Mouse (Mus musculus): ENCODE measurements at regions not wholly inside any gene's neighbourhood (a gene's known extent, or its start where the extent isn't known, plus 50 kb on each side); places are given as distances from the start of the nearest gene placed in this dataset.
A peak's percentile ranks its signal among the peaks of the same experiment; 100 is the strongest.

- DNase-seq, result no peak
Observed at GRCm38 (mm10) chr19:6645912-6646311, 103.1 kb upstream of the Slc22a12 start.

- DNase-seq, result no peak
Observed at GRCm38 (mm10) chr19:6644871-6645270, 102.0 kb upstream of the Slc22a12 start.

- no peak for DNase-seq
Observed at GRCm38 (mm10) chr19:6639681-6640080, 96.8 kb upstream of the Slc22a12 start.

- no peak for DNase-seq
Observed at GRCm38 (mm10) chr19:6633400-6633799, 90.6 kb upstream of the Slc22a12 start.

DNA sequence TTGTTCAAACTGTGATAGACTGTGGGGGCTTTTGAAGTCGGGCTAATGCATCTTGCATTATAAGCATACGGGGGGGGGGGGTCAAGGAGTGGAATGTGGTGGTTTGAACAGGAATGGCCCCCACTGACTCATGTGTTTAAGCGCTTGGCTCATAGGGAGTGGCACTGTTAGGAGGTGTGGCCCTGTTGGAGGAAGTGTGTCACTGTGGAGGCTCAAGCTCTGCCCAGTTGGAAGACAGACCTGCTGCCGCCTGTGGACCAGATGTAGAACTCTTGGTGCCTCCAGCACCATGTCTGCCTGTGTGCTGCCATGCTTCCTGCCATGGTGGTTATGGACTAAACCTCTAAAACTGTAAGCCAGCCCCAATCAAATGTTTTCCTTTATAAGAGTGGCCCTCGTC, 89.0 kb upstream of the Slc22a12 start:
- DNase-seq, result no peak

DNA sequence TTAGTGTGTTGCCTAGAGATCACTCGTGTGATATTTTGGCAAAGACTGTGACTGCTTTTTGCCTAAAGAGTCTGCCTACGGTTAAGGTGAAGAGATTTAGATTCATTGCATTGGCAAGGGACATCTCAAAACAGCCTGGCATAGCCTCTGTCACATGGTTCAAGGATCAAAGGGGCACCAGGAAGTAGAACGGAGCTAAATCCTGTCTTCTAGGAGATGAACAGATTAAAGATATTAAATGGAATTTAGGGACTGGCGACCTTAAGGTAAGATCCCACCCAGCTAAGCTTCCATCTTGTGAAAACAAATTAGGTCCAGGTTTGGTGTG, 87.7 kb upstream of the Slc22a12 start:
- no peak for DNase-seq

DNA sequence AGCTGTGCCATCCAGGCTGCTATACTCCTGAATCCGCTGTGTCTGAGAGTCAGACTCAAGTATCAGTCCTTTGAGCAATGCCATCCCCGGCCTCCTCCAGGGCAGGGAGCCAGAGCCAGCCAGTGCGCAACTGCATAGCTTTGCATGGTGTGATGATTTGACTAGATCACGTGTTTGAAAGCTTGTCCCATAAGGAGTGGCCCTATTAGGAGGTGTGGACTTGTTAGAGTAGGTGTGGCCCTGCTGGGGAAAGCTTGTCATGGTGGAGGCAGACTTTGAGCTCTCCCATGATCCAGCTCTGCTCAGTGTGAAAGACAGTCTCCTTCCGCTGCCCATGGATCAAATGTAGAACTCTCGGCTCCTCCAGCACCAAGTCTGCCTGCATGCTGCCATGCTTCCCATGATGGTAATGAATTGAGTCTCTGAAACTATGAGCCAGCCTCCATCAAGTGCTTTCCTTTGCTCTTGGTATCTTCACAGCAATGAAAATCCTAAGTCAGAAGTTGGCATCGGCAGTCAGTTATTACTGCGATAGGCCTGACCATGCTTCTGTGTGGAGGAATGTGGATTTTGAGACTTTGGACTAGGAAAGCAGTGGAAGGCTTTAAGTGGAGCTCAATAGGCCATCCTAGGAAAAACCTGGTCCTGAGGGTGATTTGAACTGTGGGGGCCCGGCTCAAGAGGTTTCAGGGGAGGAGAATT, 87.2 kb upstream of the Slc22a12 start:
- no peak for DNase-seq

GRCm38 (mm10) chr19:6625574-6625973, 82.7 kb upstream of the Slc22a12 start:
- no peak for DNase-seq

DNA sequence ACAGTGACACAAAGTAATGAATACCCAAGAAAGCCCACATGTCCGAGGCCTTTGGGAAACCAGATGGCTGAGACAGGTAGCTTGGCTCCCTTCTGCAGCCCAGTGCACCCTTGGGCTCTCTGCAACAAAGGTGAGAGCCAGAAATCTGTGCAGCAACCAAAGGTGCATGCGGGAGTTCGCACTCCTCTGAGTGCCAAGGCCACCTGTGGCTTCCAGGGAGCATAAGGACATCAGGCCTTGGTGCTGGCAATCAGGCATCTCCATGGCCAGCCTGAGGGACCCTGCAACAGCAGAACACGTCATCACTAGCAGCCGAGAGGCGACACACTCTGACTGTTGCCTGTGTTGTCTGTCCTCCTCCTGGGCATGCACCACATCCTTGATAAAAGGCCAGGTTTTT, 78.2 kb upstream of the Slc22a12 start:
- no peak for DNase-seq

- DNase-seq, result no peak
Observed at GRCm38 (mm10) chr19:6619546-6619945, 76.7 kb upstream of the Slc22a12 start.

GRCm38 (mm10) chr19:6616659-6617058, 73.8 kb upstream of the Slc22a12 start:
- no peak for DNase-seq

DNA sequence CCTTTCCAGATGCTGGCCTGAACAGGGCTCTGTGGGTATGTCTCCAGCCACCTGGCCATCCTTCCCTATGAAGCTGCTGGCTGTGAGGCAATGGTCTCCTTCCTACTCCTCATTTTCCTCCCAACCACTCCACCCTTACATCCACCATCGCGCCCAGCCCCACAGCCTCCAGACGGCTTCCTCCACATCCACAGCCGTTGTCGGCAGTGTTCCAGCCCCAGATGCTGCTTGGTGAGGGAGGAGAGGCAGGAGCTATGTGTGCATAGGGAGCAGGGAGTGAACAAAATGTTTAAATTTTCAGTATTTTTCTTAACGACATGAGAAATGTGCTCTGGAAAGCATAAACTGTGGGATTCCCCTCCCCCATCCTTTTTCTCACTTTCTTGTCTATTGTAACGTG, 69.6 kb upstream of the Slc22a12 start:
- no peak for DNase-seq

DNA sequence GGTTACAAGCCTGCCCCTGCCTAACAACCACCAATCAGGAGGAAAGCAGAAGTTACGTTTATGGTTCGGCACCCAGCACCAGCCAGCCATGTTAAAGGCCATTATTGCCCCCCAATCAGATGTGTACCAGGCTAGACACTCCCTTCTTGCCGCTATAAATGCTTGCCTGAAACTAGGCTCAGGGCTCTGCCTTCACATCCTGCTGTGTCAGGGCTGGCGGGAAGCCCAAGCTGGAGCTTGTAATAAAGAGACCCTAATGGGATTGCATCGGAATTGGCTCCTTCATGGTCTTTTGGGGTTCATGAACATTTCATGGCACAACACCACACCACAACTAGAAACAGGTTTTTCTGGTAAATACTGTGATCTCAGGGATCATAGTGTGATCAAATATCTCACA, 69.1 kb upstream of the Slc22a12 start:
- no peak for DNase-seq

GRCm38 (mm10) chr19:6610715-6611114, 67.9 kb upstream of the Slc22a12 start:
- no peak for DNase-seq

DNA sequence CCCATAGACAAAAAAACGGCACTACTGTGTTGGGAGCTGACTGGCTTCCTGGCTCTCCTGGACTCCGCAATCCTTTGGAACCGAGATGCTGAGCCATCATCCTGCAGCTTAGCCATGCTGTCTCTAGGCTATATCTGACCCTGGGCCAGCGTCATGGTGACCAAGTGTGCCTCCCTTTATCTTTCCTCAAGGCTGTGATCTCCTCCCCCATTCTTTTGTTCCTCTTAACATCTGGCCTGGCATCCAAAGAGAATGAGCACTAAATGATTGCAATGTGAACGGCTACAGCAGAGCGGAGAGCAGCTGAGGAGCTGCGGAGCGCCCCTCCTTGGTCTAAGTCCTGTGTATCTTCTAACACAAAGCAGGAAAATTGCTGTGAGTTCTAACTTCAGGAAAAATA, 67.2 kb upstream of the Slc22a12 start:
- DNase-seq, result no peak

DNA sequence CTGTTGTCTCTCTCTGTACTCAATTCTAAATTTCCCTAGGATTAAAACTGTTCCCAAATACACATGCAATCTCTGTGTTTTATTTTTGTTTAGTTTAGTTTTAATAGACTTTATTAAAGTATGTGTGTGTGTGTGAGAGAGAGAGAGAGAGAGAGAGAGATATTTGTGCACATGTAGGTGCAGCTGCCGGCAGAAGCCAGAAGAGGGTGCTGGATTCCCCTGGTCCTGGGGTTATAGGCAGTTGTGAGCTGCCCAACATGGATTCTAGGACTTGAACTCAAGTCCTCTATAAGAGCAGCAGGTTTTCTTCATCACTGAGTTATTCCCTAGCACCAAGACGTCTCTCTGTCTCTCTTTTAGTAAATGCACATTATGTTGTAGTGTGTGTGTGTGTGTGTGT, 64.7 kb upstream of the Slc22a12 start:
- no peak for DNase-seq

- no peak for DNase-seq
Observed at GRCm38 (mm10) chr19:6606667-6607066, 63.8 kb upstream of the Slc22a12 start.

- DNase-seq, result peak in 1 of 2 experiments; percentile 11
Observed at GRCm38 (mm10) chr19:6604702-6605101, 61.9 kb upstream of the Slc22a12 start.

GRCm38 (mm10) chr19:6600873-6601530, 58.2 kb upstream of the Slc22a12 start:
- no peak for DNase-seq

DNA sequence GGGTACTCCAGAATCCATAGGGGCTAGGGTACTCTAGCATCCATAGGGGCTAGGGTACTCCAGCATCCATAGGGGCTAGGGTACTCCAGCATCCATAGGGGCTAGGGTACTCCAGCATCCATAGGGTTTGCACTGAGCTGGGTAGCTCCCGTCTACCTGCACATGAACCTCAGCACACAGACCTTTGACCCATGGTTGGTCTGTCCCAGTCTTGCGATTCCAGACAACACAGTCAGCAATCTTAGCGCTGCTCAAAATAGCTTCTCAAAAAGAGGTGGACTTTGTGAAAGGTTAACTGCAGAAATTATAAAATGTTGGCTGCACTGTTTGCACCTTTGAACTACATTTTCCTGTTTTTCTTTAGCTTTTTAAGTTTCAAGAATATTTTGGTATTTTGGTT, 56.4 kb upstream of the Slc22a12 start:
- no peak for DNase-seq

GRCm38 (mm10) chr19:6598186-6598585, 55.4 kb upstream of the Slc22a12 start:
- DNase-seq, result no peak

GRCm38 (mm10) chr19:6595801-6596200, 53.0 kb upstream of the Slc22a12 start:
- no peak for DNase-seq

Data from heart, adult 18-20 months (tissue).